Comparison of ENCODE assay signal across 8 mouse cellular contexts in the genomic region with DNA sequence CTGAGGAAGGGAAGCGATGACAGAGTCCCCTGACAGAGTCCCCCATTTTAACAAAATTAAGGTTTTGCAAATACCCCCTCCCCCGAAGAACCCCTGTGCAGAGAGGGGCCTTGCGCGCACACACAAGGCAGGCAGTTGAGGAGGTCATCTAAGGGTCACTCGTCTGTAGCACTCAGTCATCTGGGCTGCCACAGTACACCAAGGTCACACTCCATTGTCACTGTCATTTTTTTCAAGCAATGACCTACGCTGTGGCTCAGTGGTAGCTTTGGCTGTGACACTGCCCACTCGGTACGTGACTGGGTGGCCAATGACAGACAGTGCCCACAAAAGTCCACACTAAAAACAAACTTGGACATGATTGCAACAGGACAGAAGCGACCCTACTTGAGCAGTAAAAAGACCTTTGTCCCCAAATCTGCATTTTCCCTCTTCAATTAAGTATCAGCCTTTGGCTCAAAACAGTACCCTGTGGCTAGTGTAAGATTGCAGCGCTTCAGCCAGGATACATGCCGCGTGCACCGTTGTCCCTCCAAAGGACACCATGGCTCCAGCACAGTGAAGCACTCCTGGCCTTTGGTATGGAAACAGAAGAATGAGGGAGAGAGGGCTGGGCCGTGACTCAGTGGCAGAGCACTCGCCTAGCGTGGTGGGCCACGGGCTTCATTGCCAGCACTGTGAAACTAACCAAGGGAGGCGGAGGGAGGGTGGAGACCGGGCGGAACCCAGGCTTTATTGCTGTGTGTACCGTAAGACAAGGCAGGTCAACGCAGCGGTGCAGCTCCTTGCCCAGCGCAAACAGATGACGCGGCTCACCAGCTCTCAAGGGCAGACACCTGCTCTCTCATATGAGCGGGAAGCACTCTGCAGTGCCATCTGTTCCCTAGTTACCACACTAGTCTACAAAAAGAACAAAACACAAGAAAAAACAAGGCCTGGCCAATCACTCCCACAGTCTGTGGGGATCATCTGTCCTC. TPM values are rescaled to one million over a fixed set of nuclear protein-coding genes. Genes with fewer than 3 reads are reported as not detected.
DNase-seq lines count a peak whose midpoint lies in the region; ATAC-seq and TF ChIP-seq lines count a peak whose summit lies in the region.

No protein-coding gene starts in this region.

- no peak overlapping the region for H3K9ac ChIP-seq in forebrain, embryonic 16.5 days (replicated peaks; ENCODE audit: low read depth, low read length)
- no peak overlapping the region for H3K9ac ChIP-seq in intestine, embryonic 14.5 days (ENCODE audit: low read length)

- H3K27ac ChIP-seq in heart, embryonic 10.5 days: peak overlapping the region; percentile 81
- peak overlapping the region; percentile 64 for H3K27ac ChIP-seq in forebrain, embryonic 16.5 days (ENCODE audit: low read length)
- H3K27ac ChIP-seq in intestine, embryonic 14.5 days (ENCODE audit: low read depth): peak overlapping the region; percentile 16; the same call in 1 of the 2 replicates
- H3K27ac ChIP-seq in olfactory bulb, adult 2 months (ENCODE audit: insufficient read depth, low read depth, low read length): peak overlapping the region; percentile 35

- no peaks in the 10 kb centered on the region for H3K9me3 ChIP-seq in heart, embryonic 10.5 days
- H3K9me3 ChIP-seq in forebrain, embryonic 16.5 days (ENCODE audit: control insufficient read depth, low read length): no peaks in the 10 kb centered on the region
- H3K9me3 ChIP-seq in intestine, embryonic 14.5 days (ENCODE audit: control insufficient read depth, low read length): no peaks in the 10 kb centered on the region

- H3K4me2 ChIP-seq in forebrain, embryonic 16.5 days (ENCODE audit: low read length): no peak overlapping the region
- no peak overlapping the region for H3K4me2 ChIP-seq in intestine, embryonic 14.5 days (ENCODE audit: low read length)

- H3K36me3 ChIP-seq in heart, embryonic 10.5 days: peaks cover 40% of the 10 kb centered on the region
- no peaks in the 10 kb centered on the region for H3K36me3 ChIP-seq in forebrain, embryonic 16.5 days (ENCODE audit: control insufficient read depth, insufficient read depth)
- peaks cover 30% of the 10 kb centered on the region; the same call in 1 of the 2 replicates for H3K36me3 ChIP-seq in intestine, embryonic 14.5 days (ENCODE audit: control insufficient read depth, insufficient read depth, low read length)

- DNase-seq in heart, embryonic 10.5 days (ENCODE audit: low spot score): no peak
- DNase-seq in heart, postnatal 10 days: no peak
- peak; percentile 50 to 52 for DNase-seq in adrenal gland, postnatal 36 days
- DNase-seq in intestine, embryonic 14.5 days (ENCODE audit: low spot score): peak; percentile 60
- peak; percentile 59 to 90 for DNase-seq in left cerebral cortex, postnatal 25 days (ENCODE audit: low spot score in 2 of 2)
- no peak for DNase-seq in yolk sac, embryonic 10.5 days (ENCODE audit: low spot score)

- peak; percentile 73 for ATAC-seq in forebrain, embryonic 16.5 days
- ATAC-seq in intestine, embryonic 14.5 days (replicated peaks; ENCODE audit: low FRiP score, low TSS enrichment, low read depth): peak; percentile 67

- intact Hi-C loops in heart, postnatal 10 days (cut with DNase I): no loop called here
- intact Hi-C loops in left cerebral cortex, postnatal 25 days (cut with DNase I): loop anchor here (2.0 to 5.0 kb wide), 2 partner anchors 40 to 123 kb away; partner anchors contain the start of gene Slc9a8

- 0 out of 2 replicates have a peak overlapping the region, but pooled peaks have one; percentile 1 for H3K4me3 ChIP-seq in heart, embryonic 10.5 days
- H3K4me3 ChIP-seq in forebrain, embryonic 16.5 days (replicated peaks; ENCODE audit: low read length): no peak overlapping the region
- H3K4me3 ChIP-seq in intestine, embryonic 14.5 days (ENCODE audit: low read depth, low read length): no peak overlapping the region
- H3K4me3 ChIP-seq in olfactory bulb, adult 2 months (ENCODE audit: insufficient read depth, low read depth, low read length): no peak overlapping the region

- TF ChIP-seq POLR2A in olfactory bulb, adult 2 months (IDR thresholded peaks at IDR 0.05; ENCODE audit: insufficient read depth, low read depth, low read length): no peak

- H3K4me1 ChIP-seq in heart, embryonic 10.5 days: peaks cover 40% of the 10 kb centered on the region
- peaks cover 10% of the 10 kb centered on the region for H3K4me1 ChIP-seq in forebrain, embryonic 16.5 days (replicated peaks; ENCODE audit: control insufficient read depth, insufficient read depth, low read length)
- H3K4me1 ChIP-seq in intestine, embryonic 14.5 days (replicated peaks; ENCODE audit: control insufficient read depth, insufficient read depth, low read length): peaks cover 4% of the 10 kb centered on the region; the same call in 1 of the 2 replicates
- H3K4me1 ChIP-seq in olfactory bulb, adult 2 months (ENCODE audit: control insufficient read depth, insufficient read depth, low read length): peaks cover 22% of the 10 kb centered on the region

- H3K27me3 ChIP-seq in heart, embryonic 10.5 days (ENCODE audit: insufficient read depth, poor library complexity, severe bottlenecking): no peaks in the 10 kb centered on the region
- H3K27me3 ChIP-seq in forebrain, embryonic 16.5 days (replicated peaks; ENCODE audit: control insufficient read depth, insufficient read depth, low read length): no peaks in the 10 kb centered on the region
- H3K27me3 ChIP-seq in intestine, embryonic 14.5 days (replicated peaks; ENCODE audit: control insufficient read depth, insufficient read depth, low read length): no peaks in the 10 kb centered on the region

- TF ChIP-seq CTCF in olfactory bulb, adult 2 months (IDR thresholded peaks at IDR 0.05; ENCODE audit: insufficient read depth, low read depth, low read length): no peak

- 74% methylated on average over 27 of the region's 27 CpGs for WGBS in heart, embryonic 10.5 days
- WGBS in forebrain, embryonic 16.5 days: 67% methylated on average over 27 of the region's 27 CpGs
- WGBS in intestine, embryonic 14.5 days: 64% methylated on average over 27 of the region's 27 CpGs
- WGBS in olfactory bulb, adult 2 months: 66% methylated on average over 27 of the region's 27 CpGs

RNA-seq across cellular contexts. Expression of gene B4galt5, which starts 50.0 kb away (rescaled TPM):
- polyA plus RNA-seq in heart, embryonic 10.5 days (2016; fragmentation: Nextera tagmentation; extraction: Ambion mirVana): 11.4 and 13.6 TPM in 2 replicates
- total RNA-seq in heart, postnatal 10 days (2021): 10 to 100 TPM; 21.2 to 23.5 TPM
- 100 to 1,000 TPM in 1 of 2 experiments, 10 to 100 TPM in 1; 93.7 to 153 TPM for total RNA-seq in adrenal gland, postnatal 36 days (2021)
- polyA plus RNA-seq in forebrain, embryonic 16.5 days (2015; fragmentation: Nextera tagmentation; extraction: Ambion mirVana): 9.9 and 12.5 TPM in 2 replicates
- polyA plus RNA-seq in intestine, embryonic 14.5 days (2014; fragmentation: Nextera tagmentation; extraction: Ambion mirVana): 9.6 and 10.6 TPM in 2 replicates
- 10 to 100 TPM; 56.4 to 57.8 TPM for total RNA-seq in left cerebral cortex, postnatal 25 days (2021)
- not detected in 2 replicates for polyA plus RNA-seq in olfactory bulb, adult 2 months (2012; ENCODE audit: insufficient read depth, insufficient read length, low replicate concordance, missing spikeins)

RNA-seq across cellular contexts. Expression of gene Ptgis, which starts 58.6 kb away (rescaled TPM):
- polyA plus RNA-seq in heart, embryonic 10.5 days (2016; fragmentation: Nextera tagmentation; extraction: Ambion mirVana): 16.3 and 21.4 TPM in 2 replicates
- 10 to 100 TPM; 35.8 to 39.7 TPM for total RNA-seq in heart, postnatal 10 days (2021)
- 10 to 100 TPM; 24.7 to 31.7 TPM for total RNA-seq in adrenal gland, postnatal 36 days (2021)
- polyA plus RNA-seq in forebrain, embryonic 16.5 days (2015; fragmentation: Nextera tagmentation; extraction: Ambion mirVana): 3.1 and 3.5 TPM in 2 replicates
- 15.1 and 17.3 TPM in 2 replicates for polyA plus RNA-seq in intestine, embryonic 14.5 days (2014; fragmentation: Nextera tagmentation; extraction: Ambion mirVana)
- 1 to 10 TPM; 1.6 to 2.7 TPM for total RNA-seq in left cerebral cortex, postnatal 25 days (2021)
- not detected in 2 replicates for polyA plus RNA-seq in olfactory bulb, adult 2 months (2012; ENCODE audit: insufficient read depth, insufficient read length, low replicate concordance, missing spikeins)

Comparison
In these comparisons a context has a peak if more than half of its experiments do, and no peak if none do; other contexts are left out.
1. DNase-seq: peak in adrenal gland, postnatal 36 days (2 of 2), intestine, embryonic 14.5 days (single experiment) and left cerebral cortex, postnatal 25 days (2 of 2); none in heart, embryonic 10.5 days (single experiment), heart, postnatal 10 days (0 of 2) and yolk sac, embryonic 10.5 days (single experiment).
2. H3K27ac ChIP-seq: peak in every context shown above with its lines; median percentile 81 in heart, embryonic 10.5 days; 64 in forebrain, embryonic 16.5 days; 35 in olfactory bulb, adult 2 months; 16 in intestine, embryonic 14.5 days.